ENCODE assay signal across 8 mouse cellular contexts in genomic region chr17:25189091-25189490, GRCm38 (mm10). TPM values are rescaled to one million over a fixed set of nuclear protein-coding genes. Genes with fewer than 3 reads are reported as not detected.
DNase-seq lines count a peak whose midpoint lies in the region; ATAC-seq and TF ChIP-seq lines count a peak whose summit lies in the region.

No protein-coding gene starts in this region.

- no peak overlapping the region; the same call in 1 of the 2 replicates for H3K27ac ChIP-seq in kidney, embryonic 16.5 days (ENCODE audit: low read length)
- H3K27ac ChIP-seq in bone marrow macrophage, adult 2 months (ENCODE audit: insufficient read depth, low read depth, low read length), result no peak overlapping the region
- no peak overlapping the region for H3K27ac ChIP-seq in hindbrain, embryonic 14.5 days
- H3K27ac ChIP-seq in midbrain, embryonic 16.5 days (ENCODE audit: low read length), result 0 out of 2 replicates have a peak overlapping the region, but pooled peaks have one; percentile 74

- peaks cover 3% of the 10 kb centered on the region for H3K36me3 ChIP-seq in kidney, embryonic 16.5 days (ENCODE audit: insufficient read depth, low read length)
- peaks cover 16% of the 10 kb centered on the region for H3K36me3 ChIP-seq in hindbrain, embryonic 14.5 days (replicated peaks; ENCODE audit: control insufficient read depth, insufficient read depth)
- no peaks in the 10 kb centered on the region for H3K36me3 ChIP-seq in midbrain, embryonic 16.5 days (ENCODE audit: control insufficient read depth, insufficient read depth, low read length)

- no peak for TF ChIP-seq POLR2A in bone marrow macrophage, adult 2 months (IDR thresholded peaks at IDR 0.05; ENCODE audit: borderline replicate concordance, low read depth, low read length)

- no peak for DNase-seq in kidney, postnatal 25 days
- no peak for DNase-seq in hindbrain, embryonic 14.5 days (ENCODE audit: low spot score)
- no peak for DNase-seq in adrenal gland, postnatal 36 days
- no peak for DNase-seq in retina, postnatal 1 day

- no peaks in the 10 kb centered on the region for H3K9me3 ChIP-seq in kidney, embryonic 16.5 days (ENCODE audit: low read length)
- no peaks in the 10 kb centered on the region for H3K9me3 ChIP-seq in hindbrain, embryonic 14.5 days (ENCODE audit: control insufficient read depth, low read length)
- H3K9me3 ChIP-seq in midbrain, embryonic 16.5 days (replicated peaks; ENCODE audit: control insufficient read depth, low read length, poor library complexity, severe bottlenecking), result no peaks in the 10 kb centered on the region

- ATAC-seq in kidney, embryonic 16.5 days (ENCODE audit: low FRiP score, low TSS enrichment), result no peak
- no peak for ATAC-seq in hindbrain, embryonic 14.5 days (ENCODE audit: low FRiP score)
- no peak for ATAC-seq in midbrain, embryonic 16.5 days
- ATAC-seq in activated CD4-positive, CD25-positive, alpha-beta regulatory T cell, adult 4 months, result no peak

- TF ChIP-seq CTCF in bone marrow macrophage, adult 2 months (IDR thresholded peaks at IDR 0.05; ENCODE audit: low read depth, low read length), result no peak

- peak overlapping the region; percentile 90 for H3K9ac ChIP-seq in kidney, embryonic 16.5 days (replicated peaks; ENCODE audit: low read length)
- H3K9ac ChIP-seq in hindbrain, embryonic 14.5 days, result peak overlapping the region; percentile 69
- H3K9ac ChIP-seq in midbrain, embryonic 16.5 days (ENCODE audit: low read depth, low read length), result peak overlapping the region; percentile 90

- peaks cover 22% of the 10 kb centered on the region for H3K4me1 ChIP-seq in kidney, embryonic 16.5 days (ENCODE audit: insufficient read depth, low read length)
- 0 out of 2 replicates have a peak, but pooled peaks cover 8% of the 10 kb centered on the region for H3K4me1 ChIP-seq in bone marrow macrophage, adult 2 months (ENCODE audit: control insufficient read depth, insufficient read depth, low read length)
- peaks cover 21% of the 10 kb centered on the region for H3K4me1 ChIP-seq in hindbrain, embryonic 14.5 days (replicated peaks; ENCODE audit: control insufficient read depth, insufficient read depth, low read length)
- peaks cover 32% of the 10 kb centered on the region for H3K4me1 ChIP-seq in midbrain, embryonic 16.5 days (ENCODE audit: control insufficient read depth, insufficient read depth, low read length)

- WGBS in kidney, embryonic 16.5 days, result 3% methylated on average over 16 of the region's 16 CpGs
- 6% methylated on average over 16 of the region's 16 CpGs for WGBS in hindbrain, embryonic 14.5 days
- 5% methylated on average over 16 of the region's 16 CpGs for WGBS in midbrain, embryonic 16.5 days

- H3K4me3 ChIP-seq in kidney, embryonic 16.5 days (ENCODE audit: low read length), result peak overlapping the region; percentile 96
- peak overlapping the region; percentile 87 for H3K4me3 ChIP-seq in bone marrow macrophage, adult 2 months (ENCODE audit: insufficient read depth, low read length)
- peak overlapping the region; percentile 82 for H3K4me3 ChIP-seq in hindbrain, embryonic 14.5 days (replicated peaks; ENCODE audit: low read length)
- peak overlapping the region; percentile 95 for H3K4me3 ChIP-seq in midbrain, embryonic 16.5 days (ENCODE audit: low read depth, low read length)

- H3K4me2 ChIP-seq in kidney, embryonic 16.5 days (replicated peaks; ENCODE audit: low read depth, low read length), result peak overlapping the region; percentile 76
- peak overlapping the region; percentile 80 for H3K4me2 ChIP-seq in hindbrain, embryonic 14.5 days (replicated peaks)
- peak overlapping the region; percentile 88 for H3K4me2 ChIP-seq in midbrain, embryonic 16.5 days (ENCODE audit: low read length)

- H3K27me3 ChIP-seq in kidney, embryonic 16.5 days (ENCODE audit: insufficient read depth, low read length), result no peaks in the 10 kb centered on the region
- no peaks in the 10 kb centered on the region for H3K27me3 ChIP-seq in hindbrain, embryonic 14.5 days (ENCODE audit: control insufficient read depth, insufficient read depth, low read length)
- no peaks in the 10 kb centered on the region for H3K27me3 ChIP-seq in midbrain, embryonic 16.5 days (ENCODE audit: control insufficient read depth, insufficient read depth, low read depth, low read length)

RNA-seq across cellular contexts. Expression of gene Unkl, which starts 0.9 kb away (rescaled TPM):
- polyA plus RNA-seq in kidney, embryonic 16.5 days (2015; fragmentation: Nextera tagmentation; extraction: Ambion mirVana), result 10.4 and 10.9 TPM in 2 replicates
- 10.2 and 12.6 TPM in 2 replicates for polyA plus RNA-seq in bone marrow macrophage, adult 2 months (2012; ENCODE audit: insufficient read depth, insufficient read length, missing spikeins)
- 9.4 and 9.9 TPM in 2 replicates for polyA plus RNA-seq in hindbrain, embryonic 14.5 days (2014; fragmentation: Nextera tagmentation; extraction: Ambion mirVana)
- polyA plus RNA-seq in midbrain, embryonic 16.5 days (2015; fragmentation: Nextera tagmentation; extraction: Ambion mirVana), result 18.3 and 19.2 TPM in 2 replicates
- polyA plus RNA-seq in activated CD4-positive, CD25-positive, alpha-beta regulatory T cell, adult 4 months (2017; shearing (Covaris generic)), result 10 to 100 TPM; 14.4 to 20.2 TPM
- 10 to 100 TPM; 16.5 to 17.6 TPM for total RNA-seq in adrenal gland, postnatal 36 days (2021)

RNA-seq across cellular contexts. Expression of gene BC003965, which starts 4.7 kb away (rescaled TPM):
- polyA plus RNA-seq in kidney, embryonic 16.5 days (2015; fragmentation: Nextera tagmentation; extraction: Ambion mirVana), result 34.4 and 35.6 TPM in 2 replicates
- 9.0 and 10.8 TPM in 2 replicates for polyA plus RNA-seq in bone marrow macrophage, adult 2 months (2012; ENCODE audit: insufficient read depth, insufficient read length, missing spikeins)
- polyA plus RNA-seq in hindbrain, embryonic 14.5 days (2014; fragmentation: Nextera tagmentation; extraction: Ambion mirVana), result 30.3 and 31.5 TPM in 2 replicates
- polyA plus RNA-seq in midbrain, embryonic 16.5 days (2015; fragmentation: Nextera tagmentation; extraction: Ambion mirVana), result 33.7 and 33.8 TPM in 2 replicates
- polyA plus RNA-seq in activated CD4-positive, CD25-positive, alpha-beta regulatory T cell, adult 4 months (2017; shearing (Covaris generic)), result 10 to 100 TPM; 13.1 to 14.3 TPM
- 10 to 100 TPM; 18.7 to 20.7 TPM for total RNA-seq in adrenal gland, postnatal 36 days (2021)

RNA-seq across cellular contexts. Expression of gene Gm38655, which starts 13.8 kb away (rescaled TPM):
- polyA plus RNA-seq in kidney, embryonic 16.5 days (2015; fragmentation: Nextera tagmentation; extraction: Ambion mirVana), result not detected in 2 replicates
- not detected in 2 replicates for polyA plus RNA-seq in bone marrow macrophage, adult 2 months (2012; ENCODE audit: insufficient read depth, insufficient read length, missing spikeins)
- not detected in 2 replicates for polyA plus RNA-seq in hindbrain, embryonic 14.5 days (2014; fragmentation: Nextera tagmentation; extraction: Ambion mirVana)
- polyA plus RNA-seq in midbrain, embryonic 16.5 days (2015; fragmentation: Nextera tagmentation; extraction: Ambion mirVana), result not detected in 2 replicates
- not detected for polyA plus RNA-seq in activated CD4-positive, CD25-positive, alpha-beta regulatory T cell, adult 4 months (2017; shearing (Covaris generic))
- under 1 TPM in 1 of 2 experiments, not detected in 1; 0.43 TPM for total RNA-seq in adrenal gland, postnatal 36 days (2021)

RNA-seq across cellular contexts. Expression of gene Ccdc154, which starts 26.8 kb away (rescaled TPM):
- polyA plus RNA-seq in kidney, embryonic 16.5 days (2015; fragmentation: Nextera tagmentation; extraction: Ambion mirVana), result not detected in 2 replicates
- polyA plus RNA-seq in bone marrow macrophage, adult 2 months (2012; ENCODE audit: insufficient read depth, insufficient read length, missing spikeins), result 0.33 TPM in 1 of 2 replicates, not detected in the other
- polyA plus RNA-seq in hindbrain, embryonic 14.5 days (2014; fragmentation: Nextera tagmentation; extraction: Ambion mirVana), result not detected in 2 replicates
- not detected in 2 replicates for polyA plus RNA-seq in midbrain, embryonic 16.5 days (2015; fragmentation: Nextera tagmentation; extraction: Ambion mirVana)
- not detected for polyA plus RNA-seq in activated CD4-positive, CD25-positive, alpha-beta regulatory T cell, adult 4 months (2017; shearing (Covaris generic))
- total RNA-seq in adrenal gland, postnatal 36 days (2021), result not detected

RNA-seq across cellular contexts. Expression of gene Gnptg, which starts 50.8 kb away (rescaled TPM):
- polyA plus RNA-seq in kidney, embryonic 16.5 days (2015; fragmentation: Nextera tagmentation; extraction: Ambion mirVana), result 51.2 and 56.6 TPM in 2 replicates
- 40.5 and 40.8 TPM in 2 replicates for polyA plus RNA-seq in bone marrow macrophage, adult 2 months (2012; ENCODE audit: insufficient read depth, insufficient read length, missing spikeins)
- 90.5 and 91.1 TPM in 2 replicates for polyA plus RNA-seq in hindbrain, embryonic 14.5 days (2014; fragmentation: Nextera tagmentation; extraction: Ambion mirVana)
- polyA plus RNA-seq in midbrain, embryonic 16.5 days (2015; fragmentation: Nextera tagmentation; extraction: Ambion mirVana), result 99.8 and 114 TPM in 2 replicates
- 10 to 100 TPM; 44.3 to 57.7 TPM for polyA plus RNA-seq in activated CD4-positive, CD25-positive, alpha-beta regulatory T cell, adult 4 months (2017; shearing (Covaris generic))
- 10 to 100 TPM; 41.2 to 43.2 TPM for total RNA-seq in adrenal gland, postnatal 36 days (2021)
